Mouse (Mus musculus) macrophage (primary cell): ENCODE results near the gene Gal3st2. TPM values are rescaled to one million over a fixed set of nuclear protein-coding genes. Genes with fewer than 3 reads are reported as not detected.
"Not testable (repeated sequence)": the region's sequence is repeated elsewhere in the genome, so short reads cannot be mapped to it uniquely, and the experiment has no call there.

Source experiments
- H3K27ac ChIP-seq: fragments of 350-480 bp; formaldehyde crosslinking; 2 replicates; pipeline ENCODE4 v1.9.0; 2021
- H3K36me3 ChIP-seq: fragments of 350-480 bp; formaldehyde crosslinking; 2 replicates; pipeline ENCODE4 v1.9.0; 2021; ENCODE audit errors: inconsistent target
- H3K4me3 ChIP-seq: fragments of 350-480 bp; formaldehyde crosslinking; 2 replicates; pipeline ENCODE4 v1.9.0; 2021; ENCODE audit errors: inconsistent target
- H3K79me2 ChIP-seq: fragments of 350-480 bp; formaldehyde crosslinking; 2 replicates; pipeline ENCODE4 v1.9.0; 2021; ENCODE audit errors: inconsistent target
- WGBS: methylation state at CpG from one replicate; pipeline ENCODE4 v1.1.7; 2026; ENCODE audit warnings: inconsistent platforms; ENCODE audit not compliant: missing documents; 5-methylcytosine and 5-hydroxymethylcytosine counted together
- polyA plus RNA-seq: library from polyadenylated mRNA; stranded (reverse); fragments of 250-400 nt; gene quantifications from 3 replicates; pipeline ENCODE4 v1.2.4, GENCODE M21; 2018; ENCODE audit warnings: inconsistent platforms

Gal3st2 gene
- polyA plus RNA-seq, 1 experiment from 2014 or later = 0.06 TPM

DNA sequence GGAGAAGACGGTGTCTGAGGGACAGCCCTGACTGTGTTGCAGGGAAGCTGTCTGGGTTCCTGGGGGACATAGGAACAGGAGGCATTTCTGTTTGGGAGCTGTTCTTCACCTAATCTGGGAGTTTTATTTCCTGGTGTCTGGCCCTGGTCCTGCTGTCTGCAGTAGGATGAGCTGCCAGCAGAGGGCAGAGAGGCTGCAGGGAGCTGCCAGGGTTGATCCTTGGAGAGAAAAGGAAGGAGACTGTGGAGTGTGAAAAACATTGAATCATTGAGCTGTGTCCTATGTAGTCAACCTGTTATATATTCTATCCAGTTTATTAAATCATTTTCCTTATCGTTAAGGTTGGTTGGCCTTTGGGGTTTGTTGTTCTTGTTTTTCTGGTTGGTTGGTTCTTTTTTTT lies 50.8 kb downstream of the Gal3st2 start:
- H3K27ac ChIP-seq, H3K4me3 ChIP-seq, H3K36me3 ChIP-seq, H3K79me2 ChIP-seq: not testable (repeated sequence)
- no CpG with 5 or more reads among the region's 2 CpGs for WGBS

DNA sequence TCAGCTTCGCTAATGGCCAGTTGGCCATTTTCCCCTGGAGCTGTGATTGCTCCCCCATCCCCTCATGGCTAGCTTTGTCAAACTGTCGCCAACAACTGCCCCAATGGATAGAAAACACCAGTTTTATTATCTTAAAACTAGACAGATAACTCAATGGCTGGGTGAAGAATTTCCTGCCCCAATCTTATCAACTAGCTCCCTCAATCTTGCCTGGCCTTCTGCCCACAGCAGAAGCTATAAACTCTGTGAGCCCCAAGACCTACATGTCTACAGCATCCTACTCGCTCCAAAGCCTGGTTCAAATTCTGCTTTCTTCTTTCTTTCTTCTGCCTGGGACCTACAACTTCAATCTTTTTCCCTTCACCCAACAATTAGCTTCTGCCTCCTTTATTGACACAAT lies 56.1 kb downstream of the Gal3st2 start:
- not testable (repeated sequence) for H3K4me3 ChIP-seq, H3K27ac ChIP-seq, H3K79me2 ChIP-seq, H3K36me3 ChIP-seq
- 93% methylated on average over 3 of the region's 3 CpGs for WGBS

DNA sequence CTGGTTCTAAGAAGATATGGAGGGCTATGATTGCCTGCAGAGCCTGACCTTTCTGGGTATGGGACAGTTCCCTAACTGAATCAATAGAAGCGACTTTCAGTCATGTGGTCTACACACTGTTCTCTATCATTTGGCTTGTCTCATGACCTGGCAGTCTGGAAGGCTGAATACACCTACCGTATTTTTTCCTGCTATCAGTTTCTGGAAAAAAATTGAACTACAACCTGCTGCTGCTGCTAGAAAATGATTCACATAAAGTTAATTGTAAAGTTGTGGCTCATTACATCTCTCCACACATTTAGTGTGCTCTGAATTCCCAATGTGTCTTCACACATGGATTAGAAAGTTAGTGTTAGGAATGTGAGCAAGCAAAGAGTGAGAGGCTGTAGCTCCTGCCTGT lies 56.9 kb downstream of the Gal3st2 start, which contains the start of gene Gal3st2b:
Gene Gal3st2b (plus strand): TSS at position 301 of the 400 bp plus-strand sequence.
- not testable (repeated sequence) for H3K79me2 ChIP-seq, H3K36me3 ChIP-seq, H3K27ac ChIP-seq, H3K4me3 ChIP-seq
- 90% methylated on average over 2 of the region's 2 CpGs for WGBS

DNA sequence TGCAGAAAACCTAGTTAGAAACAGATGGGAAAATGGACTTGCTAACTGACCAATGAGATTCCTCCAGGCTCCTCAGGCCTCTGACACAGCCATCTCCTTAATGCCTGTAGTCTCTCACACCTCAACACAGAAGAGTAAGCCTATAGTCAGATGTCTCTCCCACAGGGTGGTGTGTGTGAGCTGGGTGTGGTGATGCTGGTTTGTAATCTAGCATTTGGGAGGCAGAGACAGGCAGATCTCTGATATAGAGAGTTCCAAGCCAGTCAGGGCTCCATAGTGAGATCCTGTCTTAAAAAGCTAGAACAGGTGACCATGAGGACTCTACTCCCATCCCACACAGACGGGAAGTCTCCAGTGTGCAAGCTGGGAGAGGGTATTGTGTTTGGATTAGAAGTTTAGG lies 57.7 kb downstream of the Gal3st2 start:
- not testable (repeated sequence) for H3K27ac ChIP-seq, H3K4me3 ChIP-seq, H3K36me3 ChIP-seq, H3K79me2 ChIP-seq
- no CpG with 5 or more reads among the region's 1 CpGs for WGBS

DNA sequence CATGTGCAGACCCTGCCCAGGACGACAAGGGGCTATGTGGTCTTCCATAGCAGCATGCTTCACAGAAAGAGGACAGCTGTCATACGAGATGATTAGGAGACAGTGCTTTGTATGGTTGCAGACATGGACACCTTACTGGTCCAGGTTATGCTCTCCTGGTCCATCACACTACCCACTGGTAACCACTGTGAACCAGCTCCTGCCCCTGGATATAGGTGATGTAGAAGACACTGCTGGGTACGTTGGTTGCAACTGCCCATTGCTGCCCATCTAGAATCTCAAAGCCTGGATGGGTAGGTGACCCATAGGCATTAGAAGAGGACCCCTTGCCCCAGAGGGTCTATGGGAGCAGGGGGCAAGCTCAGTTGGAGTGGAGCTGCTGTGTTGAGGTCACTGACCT lies 58.2 kb downstream of the Gal3st2 start:
- H3K79me2 ChIP-seq, H3K4me3 ChIP-seq, H3K36me3 ChIP-seq, H3K27ac ChIP-seq: not testable (repeated sequence)
- 73% methylated on average over 3 of the region's 3 CpGs for WGBS

DNA sequence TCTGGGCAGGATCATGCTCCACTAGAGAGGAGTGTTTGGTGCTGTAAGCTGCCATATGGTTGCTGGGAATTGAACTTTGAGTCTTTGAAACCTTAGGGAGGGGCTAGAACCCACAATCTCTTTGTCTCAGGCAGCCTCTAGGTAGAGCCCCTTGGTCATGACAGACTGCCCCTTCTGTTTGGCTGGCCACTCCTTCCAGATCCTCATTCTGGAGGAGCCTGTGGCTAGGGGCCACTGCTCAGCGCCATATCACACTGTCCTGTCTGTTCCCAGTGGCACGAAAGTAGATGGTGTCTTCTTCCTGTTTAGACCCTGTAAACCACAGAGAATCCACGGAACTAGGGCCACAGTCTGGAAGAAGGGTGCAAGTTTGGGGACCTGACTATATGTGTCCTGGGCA lies 61.5 kb downstream of the Gal3st2 start:
- H3K36me3 ChIP-seq, H3K79me2 ChIP-seq, H3K4me3 ChIP-seq, H3K27ac ChIP-seq: not testable (repeated sequence)
- 75% methylated on average over 3 of the region's 3 CpGs for WGBS

DNA sequence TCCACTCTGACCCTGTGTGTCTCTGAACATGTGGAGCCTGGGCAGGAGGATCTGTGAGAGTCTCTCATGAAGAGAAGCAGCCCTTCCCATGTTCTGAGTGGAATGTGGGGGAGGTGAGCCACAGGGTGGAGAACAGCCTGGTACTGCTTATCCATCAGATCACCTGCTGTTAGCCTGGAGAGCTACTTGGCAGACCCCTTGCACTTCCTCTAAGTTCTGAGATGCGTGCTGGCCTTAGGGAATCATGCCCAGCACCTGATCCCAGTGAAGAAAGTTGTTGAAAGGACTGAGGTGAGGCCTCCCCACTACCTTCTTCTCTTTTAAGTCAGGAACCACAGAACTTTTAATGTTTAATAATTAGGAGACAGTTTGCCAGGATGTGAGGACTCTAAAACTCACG lies 62.0 kb downstream of the Gal3st2 start:
- 20% methylated on average over 1 of the region's 2 CpGs for WGBS
- not testable (repeated sequence) for H3K4me3 ChIP-seq, H3K36me3 ChIP-seq, H3K79me2 ChIP-seq, H3K27ac ChIP-seq

Other genes with a start within 250 kb of the Gal3st2 start
- gene Stk25, start 202.6 kb upstream of the Gal3st2 start, polyA plus RNA-seq = 28.4 to 40.0 TPM (median 31.3 TPM) in 3 replicates
- not detected in 3 replicates for gene Bok, start 175.6 kb upstream of the Gal3st2 start, polyA plus RNA-seq
- 35.6 to 47.4 TPM (median 36.8 TPM) in 3 replicates for gene Atg4b, start 109.8 kb upstream of the Gal3st2 start, polyA plus RNA-seq
- 19.4 to 27.1 TPM (median 20.8 TPM) in 3 replicates for gene Thap4, start 106.4 kb upstream of the Gal3st2 start, polyA plus RNA-seq
- 11.9 to 58.0 TPM (median 15.6 TPM) in 3 replicates for gene Dtymk, start 59.4 kb upstream of the Gal3st2 start, polyA plus RNA-seq
- 5.8 to 10.8 TPM (median 6.5 TPM) in 3 replicates for gene Ing5, start 57.3 kb upstream of the Gal3st2 start, polyA plus RNA-seq
- gene D2hgdh, start 36.4 kb upstream of the Gal3st2 start, polyA plus RNA-seq = 8.4 to 9.9 TPM (median 9.6 TPM) in 3 replicates
- not detected in 3 replicates for gene Gal3st2b, start 57.0 kb downstream of the Gal3st2 start, polyA plus RNA-seq
- gene Gal3st2c, start 129.2 kb downstream of the Gal3st2 start, polyA plus RNA-seq = not detected in 3 replicates
- not detected in 3 replicates for gene Neu4, start 159.1 kb downstream of the Gal3st2 start, polyA plus RNA-seq
- not detected in 3 replicates for gene Pdcd1, start 191.2 kb downstream of the Gal3st2 start, polyA plus RNA-seq